Mouse (Mus musculus) ES-E14 (cell line): Measurements from ENCODE around the gene Pex26. TPM values are rescaled to one million over a fixed set of nuclear protein-coding genes. Genes with fewer than 3 reads are reported as not detected.

Experiments used
- DNase-seq: peaks from one replicate; pipeline ENCODE4 v3.0.0-alpha.2; 2013; ENCODE audit warnings: low read depth, low spot score
- H3K27ac ChIP-seq: 2 replicates; pipeline ENCODE4 v1.5.1; 2012; ENCODE audit warnings: low read depth, mild to moderate bottlenecking, low read length, moderate library complexity, mixed read lengths; ENCODE audit not compliant: poor library complexity, insufficient read depth, severe bottlenecking
- H3K36me3 ChIP-seq: 2 replicates; pipeline ENCODE4 v1.6.1; 2012; ENCODE audit warnings: mild to moderate bottlenecking, low read length, moderate library complexity, mixed read lengths; ENCODE audit not compliant: control insufficient read depth, poor library complexity, insufficient read depth, severe bottlenecking
- H3K4me1 ChIP-seq, 2 experiments: fragments of 150-350 bp in 1 of 2; sonication (generic) in 1 of 2; 2 replicates each; pipeline ENCODE4 v1.6.1; 2012; ENCODE audit warnings: low read length in 2 of 2, mild to moderate bottlenecking in 1 of 2, mixed read lengths in 1 of 2; ENCODE audit not compliant: control insufficient read depth in 2 of 2, insufficient read depth in 2 of 2, poor library complexity in 1 of 2
- H3K4me3 ChIP-seq, 2 experiments: fragments of 150-350 bp in 1 of 2; sonication (generic) in 1 of 2; 2 replicates each; pipeline ENCODE4 v1.5.1; 2012; ENCODE audit warnings: low read length in 2 of 2, low read depth in 1 of 2, mild to moderate bottlenecking in 1 of 2, mixed read lengths in 1 of 2; ENCODE audit not compliant: insufficient read depth in 1 of 2, poor library complexity in 1 of 2, severe bottlenecking in 1 of 2
- H3K9ac ChIP-seq: 2 replicates; pipeline ENCODE4 v1.6.1; 2012; ENCODE audit warnings: low read depth, mild to moderate bottlenecking, low read length, mixed read lengths; ENCODE audit not compliant: poor library complexity, insufficient read depth, severe bottlenecking
- H3K9me3 ChIP-seq: fragments of 150-350 bp; sonication (generic); 2 replicates; pipeline ENCODE4 v1.6.1; 2012; ENCODE audit warnings: low read depth, mild to moderate bottlenecking, low read length; ENCODE audit not compliant: control insufficient read depth, insufficient read depth
- CHD2 ChIP-seq: IDR thresholded peaks from 2 replicates; pipeline ENCODE4 v1.6.1; 2014; ENCODE audit warnings: mild to moderate bottlenecking, low read depth, low read length, inconsistent platforms
- HCFC1 ChIP-seq: IDR thresholded peaks from 2 replicates; pipeline ENCODE4 v1.6.1; 2012; ENCODE audit warnings: low read length, inconsistent platforms, borderline replicate concordance; ENCODE audit not compliant: insufficient read depth
- MAFK ChIP-seq: IDR thresholded peaks from 2 replicates; pipeline ENCODE4 v1.6.1; 2014; ENCODE audit warnings: mild to moderate bottlenecking, low read depth, low read length, inconsistent platforms; ENCODE audit not compliant: insufficient read depth
- ZC3H11A ChIP-seq: IDR thresholded peaks from 2 replicates; pipeline ENCODE4 v1.6.1; 2012; ENCODE audit warnings: low read depth, mild to moderate bottlenecking, inconsistent platforms, low read length, borderline replicate concordance
- ZNF384 ChIP-seq: IDR thresholded peaks from 2 replicates; pipeline ENCODE4 v1.6.1; 2012; ENCODE audit warnings: low read depth, low read length, inconsistent platforms
- in situ Hi-C, 2 experiments: fragments of 600-800 bp; cut with MboI; formaldehyde crosslinking; loops; one replicate each; pipeline ENCODE4 v1.15.1; 2025; ENCODE audit warnings: low sequenced_read_pairs in 2 of 2, inconsistent platforms in 1 of 2; ENCODE audit not compliant: unreplicated experiment in 2 of 2
- total RNA-seq: library from RNA; depleted of rRNA; stranded (reverse); fragments of 300-350 nt; gene quantifications from 2 replicates; pipeline ENCODE4 v1.2.3, GENCODE M21; 2012

The Pex26 gene
- total RNA-seq, 1 experiment: 6.6 TPM

DNA sequence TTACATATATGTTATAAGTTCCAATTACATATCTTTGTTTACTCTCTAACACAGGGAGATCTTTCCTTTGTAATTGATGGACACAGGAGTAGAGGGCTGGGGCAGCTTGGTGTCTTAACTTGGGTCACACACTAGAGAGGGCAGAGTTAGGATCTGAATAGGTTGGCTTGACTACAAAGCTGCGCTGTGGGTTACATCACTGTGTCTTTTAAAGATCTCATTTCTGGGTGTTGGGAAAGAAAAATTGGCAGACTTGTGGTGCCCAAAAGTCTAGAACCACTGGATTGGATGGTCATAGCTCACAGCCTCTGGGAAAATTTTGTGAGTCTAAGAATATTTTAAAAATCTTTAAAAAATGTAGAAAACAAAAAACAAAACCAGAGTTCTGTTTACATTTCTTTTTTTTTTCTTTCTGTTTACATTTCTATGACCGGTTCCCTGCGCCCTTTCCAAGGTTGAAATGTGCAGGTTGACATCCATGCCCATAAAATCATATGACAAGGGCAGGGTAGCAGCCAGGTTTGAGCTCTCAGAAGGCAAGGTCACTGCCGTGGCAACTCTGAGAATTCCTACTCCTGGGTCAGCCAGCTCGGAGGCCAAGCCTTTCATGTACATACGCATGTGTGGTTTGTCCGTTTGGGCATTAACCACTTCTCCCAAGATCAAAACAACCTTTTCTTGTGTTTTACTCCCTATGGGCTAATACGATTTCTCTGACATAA is 38.6 kb downstream of the Pex26 start:
- no peak overlapping the region for H3K9ac ChIP-seq
- in situ Hi-C loops: no loop called here
- H3K9me3 ChIP-seq: no peaks in the 10 kb centered on the region
- no peak for TF ChIP-seq ZC3H11A
- TF ChIP-seq MAFK: no peak
- no peak for TF ChIP-seq ZNF384
- TF ChIP-seq CHD2: no peak
- TF ChIP-seq HCFC1: no peak
- no peak for DNase-seq
- peaks cover 0 to 7% of the 10 kb centered on the region in 2 experiments; a peak in 2 of 4 replicates for H3K4me1 ChIP-seq
- H3K4me3 ChIP-seq: no peak overlapping the region
- no peaks in the 10 kb centered on the region for H3K36me3 ChIP-seq
- no peak overlapping the region for H3K27ac ChIP-seq

DNA sequence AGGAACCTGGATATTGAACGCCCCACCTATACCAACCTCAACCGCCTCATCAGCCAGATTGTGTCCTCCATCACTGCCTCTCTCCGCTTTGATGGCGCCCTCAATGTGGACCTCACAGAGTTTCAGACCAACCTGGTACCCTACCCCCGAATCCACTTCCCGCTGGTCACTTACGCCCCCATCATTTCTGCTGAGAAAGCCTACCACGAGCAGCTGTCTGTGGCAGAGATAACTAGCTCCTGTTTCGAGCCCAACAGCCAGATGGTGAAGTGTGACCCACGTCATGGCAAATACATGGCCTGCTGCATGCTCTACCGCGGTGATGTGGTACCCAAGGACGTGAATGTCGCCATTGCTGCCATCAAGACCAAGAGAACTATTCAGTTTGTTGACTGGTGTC is 39.5 kb downstream of the Pex26 start:
- TF ChIP-seq ZC3H11A: no peak
- TF ChIP-seq MAFK: no peak
- no peak for TF ChIP-seq ZNF384
- TF ChIP-seq CHD2: no peak
- no peak for TF ChIP-seq HCFC1
- peaks cover 0 to 7% of the 10 kb centered on the region in 2 experiments; a peak in 2 of 4 replicates for H3K4me1 ChIP-seq

DNA sequence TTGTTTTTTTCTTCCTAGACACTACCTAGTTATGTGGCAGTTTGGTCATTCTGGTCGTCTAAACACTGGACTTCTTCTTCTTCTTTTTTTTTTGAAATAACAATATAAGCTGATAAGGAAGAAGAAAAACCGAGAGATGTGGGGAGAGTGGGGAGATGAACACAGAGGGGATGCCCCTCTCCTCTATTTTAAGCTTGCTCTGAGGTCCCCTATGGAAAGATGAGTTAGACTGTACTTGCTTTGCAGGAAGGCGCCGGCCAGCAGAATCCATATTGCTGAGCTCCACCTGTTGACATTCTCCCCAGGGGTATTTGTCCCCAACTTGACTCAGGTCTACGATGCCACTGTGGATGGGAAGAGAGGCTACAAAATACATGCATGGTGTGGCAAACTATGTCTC is 40.6 kb downstream of the Pex26 start:
- in situ Hi-C loops: no loop called here
- peaks cover 0 to 7% of the 10 kb centered on the region in 2 experiments; a peak in 2 of 4 replicates for H3K4me1 ChIP-seq
- H3K27ac ChIP-seq: no peak overlapping the region
- no peak overlapping the region for H3K9ac ChIP-seq
- H3K36me3 ChIP-seq: no peaks in the 10 kb centered on the region
- TF ChIP-seq CHD2 (no peak), ZC3H11A (no peak), HCFC1 (no peak)
- H3K9me3 ChIP-seq: no peaks in the 10 kb centered on the region
- no peak for DNase-seq
- no peak overlapping the region for H3K4me3 ChIP-seq

More for the DNA sequence above, 39.5 kb downstream of the Pex26 start:
- DNase-seq: no peak
- no peak overlapping the region for H3K4me3 ChIP-seq
- no peaks in the 10 kb centered on the region for H3K9me3 ChIP-seq
- H3K36me3 ChIP-seq: no peaks in the 10 kb centered on the region
- in situ Hi-C loops: no loop called here
- H3K27ac ChIP-seq: no peak overlapping the region
- H3K9ac ChIP-seq: no peak overlapping the region

DNA sequence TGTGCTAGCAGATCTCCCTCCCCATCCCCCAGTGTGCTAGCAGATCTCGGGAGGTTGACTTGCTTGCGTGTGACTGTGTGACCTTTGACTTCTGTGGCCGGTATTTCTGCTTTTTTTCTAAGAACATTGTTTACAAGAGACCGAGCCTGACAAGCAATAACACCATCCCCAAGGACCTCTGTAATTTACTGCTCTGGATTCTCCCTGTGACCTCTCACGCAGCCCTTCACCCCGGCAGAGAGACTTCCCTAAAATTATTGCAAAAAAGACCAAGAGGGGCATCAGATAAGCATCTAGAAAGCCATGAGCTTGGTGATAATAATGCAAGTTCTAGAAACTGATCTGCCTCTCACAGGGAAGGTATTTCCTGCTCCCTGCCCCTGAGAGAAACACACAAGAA is 41.5 kb downstream of the Pex26 start:
- no peaks in the 10 kb centered on the region for H3K9me3 ChIP-seq
- H3K27ac ChIP-seq: no peak overlapping the region
- H3K9ac ChIP-seq: no peak overlapping the region
- H3K36me3 ChIP-seq: no peaks in the 10 kb centered on the region
- TF ChIP-seq ZNF384 (no peak), HCFC1 (no peak)
- no peak overlapping the region for H3K4me3 ChIP-seq
- in situ Hi-C loops: no loop called here
- peaks cover 0 to 7% of the 10 kb centered on the region in 2 experiments; a peak in 2 of 4 replicates for H3K4me1 ChIP-seq
- DNase-seq: no peak

DNA sequence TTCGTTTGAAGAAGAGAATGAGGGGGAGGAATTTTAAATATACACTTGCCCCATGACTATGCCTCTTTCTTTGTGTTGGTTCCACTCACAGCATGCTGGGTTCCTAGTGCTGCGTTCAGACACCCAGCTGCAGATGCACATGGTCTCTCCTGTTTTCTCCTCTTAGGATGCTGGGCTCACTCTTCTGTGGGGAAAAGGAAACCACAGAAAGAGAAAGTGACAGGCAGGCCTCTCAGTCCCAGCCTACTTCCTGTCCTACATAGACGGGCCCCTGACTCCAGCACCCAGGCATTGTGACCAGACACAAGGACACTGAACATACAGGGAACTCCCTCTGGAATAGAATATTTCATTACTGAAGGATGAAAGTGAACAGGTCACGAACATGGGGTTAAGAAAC is 42.6 kb downstream of the Pex26 start:
- H3K36me3 ChIP-seq: no peaks in the 10 kb centered on the region
- H3K27ac ChIP-seq: no peak overlapping the region
- peaks cover 0 to 7% of the 10 kb centered on the region in 2 experiments; a peak in 2 of 4 replicates for H3K4me1 ChIP-seq
- TF ChIP-seq ZC3H11A: no peak
- TF ChIP-seq MAFK: no peak
- TF ChIP-seq ZNF384: no peak
- TF ChIP-seq CHD2: no peak
- no peak for TF ChIP-seq HCFC1
- no peak overlapping the region for H3K9ac ChIP-seq
- no peak for DNase-seq
- no peaks in the 10 kb centered on the region for H3K9me3 ChIP-seq
- no peak overlapping the region for H3K4me3 ChIP-seq
- in situ Hi-C loops: no loop called here
